Mouse (Mus musculus) stomach, embryonic 16.5 days (tissue): ENCODE results near the gene Mlip. TPM values are rescaled to one million over a fixed set of nuclear protein-coding genes. Genes with fewer than 3 reads are reported as not detected.
"Not testable (repeated sequence)": the region's sequence is repeated elsewhere in the genome, so short reads cannot be mapped to it uniquely, and the experiment has no call there.

Experiments
- ATAC-seq: fragments of 200-750 bp; cut with Nextera tagmentation; 2 replicates; pipeline ENCODE4 v1.8.0; 2017; ENCODE audit warnings: moderate number of reproducible peaks, moderate TSS enrichment; ENCODE audit not compliant: insufficient read depth, low FRiP score
- H3K27ac ChIP-seq: fragments of 300-500 bp; sonication (generic); 2 replicates; pipeline ENCODE4 v1.5.1; 2014; ENCODE audit warnings: low read length
- H3K27me3 ChIP-seq: fragments of 300-500 bp; sonication (generic); 2 replicates; pipeline ENCODE4 v1.6.1; 2014; ENCODE audit warnings: low read length, control low read depth, mixed read lengths; ENCODE audit not compliant: control insufficient read depth, insufficient read depth
- H3K36me3 ChIP-seq: fragments of 300-500 bp; sonication (generic); 2 replicates; pipeline ENCODE4 v1.6.1; 2014; ENCODE audit warnings: low read length; ENCODE audit not compliant: control insufficient read depth, insufficient read depth
- H3K4me1 ChIP-seq: fragments of 300-500 bp; sonication (generic); 2 replicates; pipeline ENCODE4 v1.6.1; 2014; ENCODE audit warnings: low read length, control low read depth, mixed read lengths; ENCODE audit not compliant: control insufficient read depth, insufficient read depth
- H3K4me2 ChIP-seq: fragments of 300-500 bp; sonication (generic); 2 replicates; pipeline ENCODE4 v1.6.1; 2014; ENCODE audit warnings: low read depth, low read length, mixed read lengths
- H3K4me3 ChIP-seq: fragments of 300-500 bp; sonication (generic); replicated peaks from 2 replicates; pipeline ENCODE4 v1.5.1; 2014; ENCODE audit warnings: mild to moderate bottlenecking, low read length
- H3K9ac ChIP-seq: fragments of 300-500 bp; sonication (generic); 2 replicates; pipeline ENCODE4 v1.6.1; 2014; ENCODE audit warnings: low read length
- H3K9me3 ChIP-seq: fragments of 300-500 bp; sonication (generic); replicated peaks from 2 replicates; pipeline ENCODE4 v1.6.1; 2016; ENCODE audit warnings: low read length, control low read depth; ENCODE audit not compliant: control insufficient read depth
- WGBS: fragments of 180-500 bp; shearing (Covaris S2); extraction: QIAGEN DNeasy Blood & Tissue Kit; methylation state at CpG from one replicate; pipeline ENCODE4 v1.1.7; 2014; 5-methylcytosine and 5-hydroxymethylcytosine counted together
- polyA plus RNA-seq: library from polyadenylated mRNA; unstranded; fragments of >200 nt; fragmentation: Nextera tagmentation; extraction: Ambion mirVana; gene quantifications from 2 replicates; pipeline ENCODE4 v1.2.1, GENCODE M21; 2015

The Mlip gene
- polyA plus RNA-seq, 1 experiment from 2014 or later, result 3.2 TPM

DNA sequence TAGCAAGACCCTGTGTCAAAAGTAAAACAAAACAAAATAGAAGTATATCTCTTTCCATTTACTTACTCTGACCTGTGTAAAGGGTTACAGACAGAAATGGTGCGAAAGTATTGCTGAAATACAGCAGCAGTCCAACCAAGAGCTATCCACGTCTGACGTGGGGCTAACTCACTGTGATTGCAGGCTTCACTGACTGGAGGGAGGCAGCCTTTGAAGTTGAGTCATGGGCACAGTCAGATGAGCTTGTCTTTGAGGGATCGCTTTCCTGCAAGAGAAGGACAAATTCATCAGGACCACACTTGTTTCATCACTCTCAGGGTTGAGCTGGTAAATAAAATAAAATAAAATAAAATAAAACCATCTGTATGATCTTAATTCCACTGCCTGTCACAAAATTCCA, 31.2 kb upstream of the Mlip start:
- Histone ChIP-seq H3K4me1 (0 out of 2 replicates have a peak, but pooled peaks cover 3% of the 10 kb centered on the region), H3K9ac (no peak overlapping the region), H3K4me3 (no peak overlapping the region), H3K4me2 (no peak overlapping the region), H3K9me3 (no peaks in the 10 kb centered on the region), H3K27ac (no peak overlapping the region), H3K27me3 (no peaks in the 10 kb centered on the region), H3K36me3 (no peaks in the 10 kb centered on the region)
- WGBS, result 84% methylated on average over 4 of the region's 4 CpGs
- no peak for ATAC-seq

DNA sequence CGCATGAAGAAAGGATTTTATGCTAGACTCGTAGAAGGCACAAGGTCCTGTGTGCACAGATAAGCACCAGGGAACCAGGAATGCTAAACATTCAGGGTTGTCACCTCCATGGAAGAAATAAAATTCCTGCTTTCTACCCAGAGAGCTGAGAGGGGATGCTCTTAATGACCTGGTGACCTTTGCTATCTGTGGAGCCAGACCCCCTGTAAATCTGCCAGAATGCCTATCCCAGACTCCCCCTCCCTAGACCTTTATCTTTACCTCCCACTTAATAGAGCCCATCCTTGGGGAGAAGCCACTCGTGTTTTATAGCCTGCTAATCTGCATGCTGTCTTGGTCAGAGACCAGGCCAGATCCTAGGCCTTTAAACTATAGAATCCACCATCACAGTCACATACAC, 29.7 kb upstream of the Mlip start:
- H3K27me3 ChIP-seq, result no peaks in the 10 kb centered on the region
- H3K9me3 ChIP-seq, result no peaks in the 10 kb centered on the region
- no peak overlapping the region for H3K9ac ChIP-seq
- no peaks in the 10 kb centered on the region for H3K36me3 ChIP-seq
- H3K4me2 ChIP-seq, result no peak overlapping the region
- H3K27ac ChIP-seq, result no peak overlapping the region
- WGBS, result 40% methylated on average over 3 of the region's 3 CpGs
- no peak for ATAC-seq
- 0 out of 2 replicates have a peak, but pooled peaks cover 3% of the 10 kb centered on the region for H3K4me1 ChIP-seq
- no peak overlapping the region for H3K4me3 ChIP-seq

DNA sequence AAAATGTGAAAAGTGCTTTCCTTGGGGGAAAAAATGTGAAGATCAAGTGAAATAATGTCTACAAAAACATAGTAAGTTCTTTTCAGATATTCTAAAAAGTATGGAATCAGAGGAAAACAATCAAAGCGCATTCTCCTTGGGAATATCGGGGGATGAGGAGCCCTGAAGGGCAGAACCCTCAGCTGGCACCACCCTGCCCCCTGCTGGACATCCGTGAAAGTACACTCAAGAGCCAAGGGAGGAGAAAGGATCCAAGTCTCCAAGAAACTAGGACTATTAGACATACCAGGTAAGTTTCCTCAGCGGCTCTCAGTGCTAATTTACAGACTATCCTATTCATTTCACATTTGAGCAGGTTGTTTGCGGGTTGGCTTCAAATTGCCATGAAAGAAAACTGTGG, 28.8 kb upstream of the Mlip start:
- WGBS, result 9% methylated on average over 5 of the region's 5 CpGs

DNA sequence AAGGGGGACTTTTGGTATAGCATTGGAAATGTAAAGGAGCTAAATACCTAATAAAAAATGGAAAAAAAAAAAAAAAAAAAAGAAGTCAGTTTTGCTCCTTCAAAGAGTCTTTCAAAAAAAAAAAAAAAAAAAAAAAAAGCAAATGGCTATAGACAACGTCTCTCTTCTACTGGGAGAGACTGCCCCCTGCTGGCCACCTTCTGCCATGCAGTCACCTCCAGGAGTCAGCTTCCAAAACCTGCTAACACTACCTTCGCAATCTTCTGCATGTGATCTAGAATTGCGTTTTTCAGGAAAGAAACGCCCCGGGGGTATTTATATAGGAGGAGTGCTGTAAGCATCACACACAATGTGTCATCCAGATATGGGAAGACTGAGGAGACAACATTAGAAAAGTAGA, 26.9 kb upstream of the Mlip start:
- Histone ChIP-seq H3K4me2 (no peak overlapping the region), H3K36me3 (no peaks in the 10 kb centered on the region), H3K27me3 (no peaks in the 10 kb centered on the region), H3K4me1 (0 out of 2 replicates have a peak, but pooled peaks cover 3% of the 10 kb centered on the region), H3K27ac (no peak overlapping the region), H3K9ac (no peak overlapping the region), H3K9me3 (no peaks in the 10 kb centered on the region), H3K4me3 (no peak overlapping the region)
- WGBS, result 45% methylated on average over 5 of the region's 5 CpGs
- ATAC-seq, result no peak

More for the DNA sequence above, 28.8 kb upstream of the Mlip start:
- no peak for ATAC-seq
- Histone ChIP-seq H3K36me3 (no peaks in the 10 kb centered on the region), H3K9me3 (no peaks in the 10 kb centered on the region), H3K9ac (no peak overlapping the region), H3K27ac (no peak overlapping the region), H3K4me1 (0 out of 2 replicates have a peak, but pooled peaks cover 3% of the 10 kb centered on the region), H3K4me2 (no peak overlapping the region), H3K4me3 (no peak overlapping the region), H3K27me3 (no peaks in the 10 kb centered on the region)

DNA sequence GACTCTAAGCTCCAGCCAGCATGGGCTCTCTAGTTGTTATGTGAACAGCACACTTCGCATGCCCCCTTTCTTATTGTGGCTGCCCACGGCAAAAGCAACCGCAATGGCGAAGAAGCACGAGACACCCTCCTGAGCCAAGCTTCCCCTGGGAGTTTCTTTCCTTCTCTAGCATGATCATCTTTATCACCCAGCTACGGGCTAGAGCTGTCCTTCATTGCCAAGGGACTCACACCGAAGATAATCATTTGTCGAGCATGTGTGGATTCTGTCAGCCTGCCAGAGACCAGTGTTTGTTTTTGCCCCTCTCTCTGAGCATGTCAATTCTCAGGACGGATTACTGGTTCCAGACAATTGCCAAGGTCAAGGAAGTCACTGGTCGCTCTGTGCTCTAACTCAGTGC, 24.9 kb upstream of the Mlip start:
- no peaks in the 10 kb centered on the region for H3K36me3 ChIP-seq
- H3K4me3 ChIP-seq, result no peak overlapping the region
- ATAC-seq, result no peak
- WGBS, result 65% methylated on average over 10 of the region's 10 CpGs
- H3K9me3 ChIP-seq, result no peaks in the 10 kb centered on the region
- 0 out of 2 replicates have a peak, but pooled peaks cover 1% of the 10 kb centered on the region for H3K4me1 ChIP-seq
- no peak overlapping the region for H3K4me2 ChIP-seq
- H3K9ac ChIP-seq, result no peak overlapping the region
- H3K27me3 ChIP-seq, result no peaks in the 10 kb centered on the region
- H3K27ac ChIP-seq, result no peak overlapping the region

DNA sequence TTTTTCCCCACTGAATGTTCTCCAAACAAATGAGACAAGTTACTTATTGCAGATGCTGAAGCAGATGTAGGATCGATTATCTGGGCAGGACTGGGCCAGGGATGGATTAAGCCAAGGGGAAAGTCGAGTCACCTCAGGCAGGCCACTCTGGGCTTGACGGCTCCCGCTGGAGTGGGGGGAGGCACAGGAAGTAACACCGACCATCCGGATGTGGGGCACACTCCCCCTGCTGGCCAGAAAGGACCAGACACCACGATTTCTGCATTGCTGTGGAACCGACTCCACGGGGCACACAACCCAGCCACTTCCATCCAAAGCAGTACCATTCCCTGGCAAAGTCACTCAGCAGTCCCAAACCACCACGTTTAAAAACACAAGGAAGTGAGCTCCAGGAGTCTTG, 24.3 kb upstream of the Mlip start:
- Histone ChIP-seq H3K9ac (no peak overlapping the region), H3K36me3 (no peaks in the 10 kb centered on the region), H3K27me3 (no peaks in the 10 kb centered on the region), H3K9me3 (no peaks in the 10 kb centered on the region), H3K4me1 (no peaks in the 10 kb centered on the region), H3K4me3 (no peak overlapping the region), H3K4me2 (no peak overlapping the region), H3K27ac (no peak overlapping the region)
- 64% methylated on average over 10 of the region's 10 CpGs for WGBS
- ATAC-seq, result no peak

DNA sequence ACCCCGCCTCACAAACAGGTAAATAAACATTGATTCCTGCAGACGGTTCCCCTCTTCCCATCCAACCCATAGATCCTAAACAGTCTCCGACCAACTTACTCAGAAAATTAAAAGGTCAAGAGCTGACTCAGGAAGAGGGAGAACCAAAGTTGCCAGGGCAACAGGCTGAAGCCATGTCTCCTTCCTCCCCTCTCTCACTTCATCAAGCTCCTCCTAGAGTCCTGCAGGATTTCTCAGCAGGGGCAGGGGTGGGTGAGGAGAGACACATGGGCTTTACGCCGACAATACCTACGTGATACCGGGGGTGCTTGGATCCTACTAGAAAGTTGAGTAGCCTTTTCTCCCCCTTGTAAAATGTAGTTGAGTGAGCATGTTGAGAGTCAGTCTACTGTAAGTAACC, 23.8 kb upstream of the Mlip start:
- Histone ChIP-seq H3K4me3 (no peak overlapping the region), H3K4me1 (no peaks in the 10 kb centered on the region), H3K27ac (no peak overlapping the region), H3K27me3 (no peaks in the 10 kb centered on the region), H3K9ac (no peak overlapping the region), H3K9me3 (no peaks in the 10 kb centered on the region), H3K4me2 (no peak overlapping the region), H3K36me3 (no peaks in the 10 kb centered on the region)
- 86% methylated on average over 7 of the region's 7 CpGs for WGBS
- ATAC-seq, result no peak

DNA sequence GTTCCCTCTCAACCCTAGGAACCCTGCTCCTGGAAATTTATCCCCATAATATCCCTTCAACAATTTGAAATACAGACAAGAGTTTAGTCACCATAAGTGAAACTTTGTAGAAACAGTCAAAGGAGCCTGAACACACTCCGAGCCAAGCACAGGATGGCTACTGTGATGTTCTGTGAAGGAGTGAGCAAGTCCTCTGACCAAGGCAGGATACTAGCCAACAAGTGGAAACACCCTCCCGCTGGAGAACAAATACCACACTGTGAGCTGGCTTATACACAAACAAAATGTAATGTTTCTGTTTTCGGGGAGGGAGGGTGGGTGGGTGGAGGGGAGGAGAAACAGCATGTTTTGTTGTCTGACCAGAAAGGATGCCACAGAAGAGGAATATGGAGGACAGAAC, 17.9 kb upstream of the Mlip start:
- H3K36me3 ChIP-seq, result no peaks in the 10 kb centered on the region
- H3K9me3 ChIP-seq, result no peaks in the 10 kb centered on the region
- no peaks in the 10 kb centered on the region for H3K4me1 ChIP-seq
- no peaks in the 10 kb centered on the region for H3K27me3 ChIP-seq
- ATAC-seq, result no peak
- no peak overlapping the region for H3K4me2 ChIP-seq
- no peak overlapping the region for H3K27ac ChIP-seq
- H3K9ac ChIP-seq, result no peak overlapping the region
- no peak overlapping the region for H3K4me3 ChIP-seq
- 72% methylated on average over 3 of the region's 3 CpGs for WGBS

DNA sequence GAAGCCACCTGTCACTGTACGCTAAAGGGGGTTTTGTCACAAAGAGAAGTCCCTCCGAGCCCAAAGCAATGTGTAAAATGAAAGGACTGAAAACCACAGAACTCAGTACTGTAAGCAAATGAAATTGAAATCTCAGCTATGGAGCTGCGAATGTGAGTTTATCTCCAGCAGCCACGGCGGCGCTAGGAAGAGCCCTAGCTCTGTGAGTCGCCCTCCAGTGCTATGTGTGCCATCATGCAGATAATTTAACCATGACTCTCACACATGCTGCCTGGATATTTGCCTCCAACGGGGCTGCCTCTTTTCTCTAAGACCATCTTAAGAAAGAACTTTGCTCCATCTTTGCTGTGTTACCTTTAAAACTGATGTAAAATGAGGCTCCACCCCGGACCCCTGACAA, 16.5 kb upstream of the Mlip start:
- no peak overlapping the region for H3K4me3 ChIP-seq
- H3K9me3 ChIP-seq, result no peaks in the 10 kb centered on the region
- no peak overlapping the region for H3K9ac ChIP-seq
- no peak for ATAC-seq
- no peaks in the 10 kb centered on the region for H3K4me1 ChIP-seq
- WGBS, result 82% methylated on average over 9 of the region's 9 CpGs
- H3K4me2 ChIP-seq, result no peak overlapping the region
- H3K36me3 ChIP-seq, result no peaks in the 10 kb centered on the region
- no peaks in the 10 kb centered on the region for H3K27me3 ChIP-seq
- H3K27ac ChIP-seq, result no peak overlapping the region

DNA sequence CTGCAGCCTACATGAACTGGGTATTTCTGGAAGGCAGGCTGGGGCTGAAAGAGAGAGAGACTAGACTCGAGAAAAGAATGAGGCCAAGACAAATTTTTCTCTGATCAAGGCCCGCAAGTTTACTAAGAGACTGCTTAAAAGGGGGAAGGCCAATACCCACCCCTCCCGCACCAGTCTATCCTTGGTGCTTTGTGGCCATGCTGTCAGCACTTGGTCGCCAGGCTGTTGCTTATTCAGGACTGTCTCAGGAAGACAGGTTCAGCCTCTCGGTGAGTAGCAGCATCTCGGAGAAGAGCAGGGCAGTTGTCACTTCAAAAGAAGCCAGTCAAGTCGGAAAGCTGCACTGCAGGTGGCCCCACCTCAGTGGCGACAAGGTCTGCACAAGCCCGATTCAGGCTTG, 11.9 kb upstream of the Mlip start:
- H3K27ac ChIP-seq, H3K4me1 ChIP-seq, H3K9ac ChIP-seq, H3K27me3 ChIP-seq, H3K4me3 ChIP-seq, H3K4me2 ChIP-seq, H3K36me3 ChIP-seq, ATAC-seq, H3K9me3 ChIP-seq: not testable (repeated sequence)
- 73% methylated on average over 9 of the region's 9 CpGs for WGBS
